Comparison of ENCODE assay signal across 23 mouse cellular contexts in genomic region chr10:26810059-26810458, GRCm38 (mm10).
"Had no signal": no experiment of that assay in that cellular context is flagged by ENCODE, and none has a peak within 500 bp of the region (broad histone marks: within the 10 kb centered on the region; RNA-seq: fewer than 3 reads in every experiment).

No protein-coding gene starts in this region.

- ATAC-seq: hindbrain, postnatal 0 days; liver, embryonic 12.5 days had no signal

- H3K4me2 ChIP-seq: heart, embryonic 11.5 days; heart, embryonic 13.5 days; heart, embryonic 15.5 days; hindbrain, embryonic 13.5 days; hindbrain, embryonic 15.5 days; limb, embryonic 13.5 days; limb, embryonic 15.5 days; liver, embryonic 12.5 days had no signal

- H3K27ac ChIP-seq: heart, adult 2 months; heart, embryonic 15.5 days; hindbrain, embryonic 13.5 days; hindbrain, embryonic 15.5 days; hindbrain, postnatal 0 days; limb, embryonic 13.5 days; limb, embryonic 15.5 days; liver, embryonic 12.5 days; liver, embryonic 14.5 days had no signal

- H3K9me3 ChIP-seq: heart, embryonic 13.5 days; heart, embryonic 15.5 days; hindbrain, embryonic 13.5 days; hindbrain, embryonic 15.5 days; limb, embryonic 13.5 days; limb, embryonic 15.5 days; liver, embryonic 12.5 days had no signal

- H3K27me3 ChIP-seq: heart, embryonic 13.5 days; heart, embryonic 15.5 days; hindbrain, embryonic 13.5 days; hindbrain, embryonic 15.5 days; limb, embryonic 13.5 days; limb, embryonic 15.5 days; liver, embryonic 12.5 days had no signal

- DNase-seq: gastrocnemius, postnatal 14 days; gastrocnemius, postnatal 36 days; heart, adult 11 months; heart, adult 2 months; heart, postnatal 14 days; heart, postnatal 36 days; kidney, adult 11 months; kidney, adult 2 months; kidney, postnatal 14 days; kidney, postnatal 36 days; layer of hippocampus, adult 9-11 months; layer of hippocampus, postnatal 36 days; left cerebral cortex, postnatal 4 days had no signal

- H3K4me3 ChIP-seq: heart, adult 2 months; heart, embryonic 13.5 days; heart, embryonic 15.5 days; hindbrain, embryonic 13.5 days; hindbrain, embryonic 15.5 days; limb, embryonic 13.5 days; limb, embryonic 15.5 days; liver, embryonic 12.5 days had no signal

- H3K4me1 ChIP-seq: hindbrain, embryonic 13.5 days; hindbrain, embryonic 15.5 days; limb, embryonic 13.5 days; limb, embryonic 15.5 days had no signal

- H3K9ac ChIP-seq: heart, embryonic 13.5 days; heart, embryonic 15.5 days; hindbrain, embryonic 13.5 days; hindbrain, embryonic 15.5 days; limb, embryonic 13.5 days; limb, embryonic 15.5 days; liver, embryonic 12.5 days; liver, embryonic 14.5 days had no signal

- H3K36me3 ChIP-seq: heart, embryonic 13.5 days; heart, embryonic 15.5 days; hindbrain, embryonic 13.5 days; hindbrain, embryonic 15.5 days; limb, embryonic 13.5 days; limb, embryonic 15.5 days; liver, embryonic 12.5 days had no signal
